Mouse (Mus musculus) fibroblast of lung, adult 2 months (primary cell): ENCODE measurements around the gene Herpud1.

ENCODE experiments used
- DNase-seq: peaks from one replicate; pipeline ENCODE4 v3.0.0-alpha.2; 2011; ENCODE audit warnings: low read depth

The Herpud1 gene

GRCm38 (mm10) chr8:94386214-94387026 is at the start of gene Herpud1:
Gene Herpud1 (plus strand): TSS chr8:94386438.
- peak; percentile 88 for DNase-seq

- no peak for DNase-seq
Observed at GRCm38 (mm10) chr8:94337559-94337958, 48.7 kb upstream of the Herpud1 start.

GRCm38 (mm10) chr8:94340796-94341195 is 45.4 kb upstream of the Herpud1 start:
- no peak for DNase-seq

- no peak for DNase-seq
Observed at GRCm38 (mm10) chr8:94342691-94343090, 43.5 kb upstream of the Herpud1 start.

GRCm38 (mm10) chr8:94343290-94343689 is 42.9 kb upstream of the Herpud1 start:
- DNase-seq: peak; percentile 29

- DNase-seq: no peak
Observed at GRCm38 (mm10) chr8:94343778-94344320, 42.4 kb upstream of the Herpud1 start.

- DNase-seq: no peak
Observed at GRCm38 (mm10) chr8:94345657-94346056, 40.6 kb upstream of the Herpud1 start.

- DNase-seq: no peak
Observed at GRCm38 (mm10) chr8:94346264-94346663, 40.0 kb upstream of the Herpud1 start.

- DNase-seq: no peak
Observed at GRCm38 (mm10) chr8:94348425-94348824, 37.8 kb upstream of the Herpud1 start.

- DNase-seq: no peak
Observed at GRCm38 (mm10) chr8:94354069-94354531, 32.1 kb upstream of the Herpud1 start.

- no peak for DNase-seq
Observed at GRCm38 (mm10) chr8:94354571-94354970, 31.7 kb upstream of the Herpud1 start.

- DNase-seq: no peak
Observed at GRCm38 (mm10) chr8:94357220-94357619, 29.0 kb upstream of the Herpud1 start.

GRCm38 (mm10) chr8:94358541-94358940 is 27.7 kb upstream of the Herpud1 start:
- DNase-seq: no peak

GRCm38 (mm10) chr8:94361774-94362431 is 24.3 kb upstream of the Herpud1 start:
- no peak for DNase-seq

- DNase-seq: no peak
Observed at GRCm38 (mm10) chr8:94362607-94363239, 23.5 kb upstream of the Herpud1 start.

GRCm38 (mm10) chr8:94363288-94363688 is 22.9 kb upstream of the Herpud1 start:
- peak; percentile 32 for DNase-seq

- no peak for DNase-seq
Observed at GRCm38 (mm10) chr8:94363906-94364305, 22.3 kb upstream of the Herpud1 start.

GRCm38 (mm10) chr8:94364686-94365312 is 21.4 kb upstream of the Herpud1 start:
- no peak for DNase-seq

GRCm38 (mm10) chr8:94365410-94365981 is 20.7 kb upstream of the Herpud1 start:
- DNase-seq: no peak

GRCm38 (mm10) chr8:94370839-94371238 is 15.4 kb upstream of the Herpud1 start:
- DNase-seq: no peak

GRCm38 (mm10) chr8:94372955-94373599 is 13.2 kb upstream of the Herpud1 start:
- no peak for DNase-seq
